Mouse (Mus musculus) inflammation-experienced regulatory T-cells (primary cell): ENCODE results near the gene Col4a4. TPM values are rescaled to one million over a fixed set of nuclear protein-coding genes. Genes with fewer than 3 reads are reported as not detected.

ENCODE experiments used
- polyA plus RNA-seq, 2 experiments: library from polyadenylated mRNA; unstranded; fragments of 100-300 nt; shearing (Covaris generic); gene quantifications; one replicate each; pipeline ENCODE4 v1.2.1; 2017

The Col4a4 gene
- polyA plus RNA-seq, result under 1 TPM; 0.01 to 0.56 TPM

GRCm38 (mm10) chr1:82586713-82587399 lies at the start of gene Col4a4, which contains the start of gene Col4a3:
Gene Col4a4, minus strand, starts transcription at chr1:82586849.
Gene Col4a3, plus strand, starts transcription at chr1:82586921.

Other genes with a start within 250 kb of the Col4a4 start
- under 1 TPM; 0.10 to 0.29 TPM for gene Col4a3, start 72 bp upstream of the Col4a4 start, polyA plus RNA-seq
- gene Mff, start 138.0 kb upstream of the Col4a4 start, polyA plus RNA-seq, result 100 to 1,000 TPM; 182 to 184 TPM
- gene Tm4sf20, start 181.6 kb upstream of the Col4a4 start, polyA plus RNA-seq, result under 1 TPM in 1 of 2 experiments, not detected in 1; 0.20 TPM
- not detected for gene Gm47791, start 184.4 kb upstream of the Col4a4 start, polyA plus RNA-seq